Comparison of ENCODE assay signal across 15 mouse cellular contexts in genomic region chr2:69511766-69512165, GRCm38 (mm10).
"Had no signal": no experiment of that assay in that cellular context is flagged by ENCODE, and none has a peak within 500 bp of the region (broad histone marks: within the 10 kb centered on the region; RNA-seq: fewer than 3 reads in every experiment).

No protein-coding gene starts in this region.

- ATAC-seq: lung, postnatal 0 days; midbrain, embryonic 16.5 days had no signal

- DNase-seq: lung, adult 18-20 months; lung, postnatal 14 days; lung, postnatal 4 days; midbrain, embryonic 14.5 days; right cerebral cortex, postnatal 14 days; thymus, adult 2 months; thymus, postnatal 25 days; thymus, postnatal 4 days had no signal

- H3K36me3 ChIP-seq: lung, embryonic 15.5 days; neural tube, embryonic 12.5 days; stomach, embryonic 15.5 days had no signal

- H3K27me3 ChIP-seq: lung, embryonic 15.5 days; midbrain, embryonic 12.5 days; neural tube, embryonic 12.5 days; stomach, embryonic 15.5 days had no signal

- H3K4me3 ChIP-seq: lung, embryonic 15.5 days; midbrain, embryonic 10.5 days; midbrain, embryonic 12.5 days; neural tube, embryonic 12.5 days; stomach, embryonic 15.5 days had no signal

- H3K4me2 ChIP-seq: lung, embryonic 15.5 days; midbrain, embryonic 12.5 days; neural tube, embryonic 12.5 days; stomach, embryonic 15.5 days had no signal
